Mouse (Mus musculus) midbrain, embryonic 12.5 days (tissue): ENCODE measurements at regions not wholly inside any gene's neighbourhood (a gene's known extent, or its start where the extent isn't known, plus 50 kb on each side); places are given as distances from the start of the nearest gene placed in this dataset.

Experiments used
- ATAC-seq: fragments of 200-750 bp; cut with Nextera tagmentation; 2 replicates; pipeline ENCODE4 v1.8.0; 2017; ENCODE audit warnings: low read depth, moderate TSS enrichment, moderate library complexity; ENCODE audit not compliant: low FRiP score
- H3K27ac ChIP-seq: fragments of 300-500 bp; sonication (generic); replicated peaks from 2 replicates; pipeline ENCODE4 v1.5.1; 2016; ENCODE audit warnings: mild to moderate bottlenecking
- H3K27me3 ChIP-seq: fragments of 300-500 bp; sonication (generic); 2 replicates; pipeline ENCODE4 v1.6.1; 2016; ENCODE audit warnings: mild to moderate bottlenecking
- H3K36me3 ChIP-seq: fragments of 300-500 bp; sonication (generic); 2 replicates; pipeline ENCODE4 v1.6.1; 2016
- H3K4me1 ChIP-seq: fragments of 300-500 bp; sonication (generic); 2 replicates; pipeline ENCODE4 v1.6.1; 2016
- H3K4me2 ChIP-seq: fragments of 300-500 bp; sonication (generic); replicated peaks from 2 replicates; pipeline ENCODE4 v1.6.1; 2016; ENCODE audit warnings: mild to moderate bottlenecking, moderate library complexity
- H3K4me3 ChIP-seq: fragments of 300-500 bp; sonication (generic); 2 replicates; pipeline ENCODE4 v1.5.1; 2016; ENCODE audit warnings: mild to moderate bottlenecking
- H3K9ac ChIP-seq: fragments of 300-500 bp; sonication (generic); replicated peaks from 2 replicates; pipeline ENCODE4 v1.6.1; 2016; ENCODE audit warnings: mild to moderate bottlenecking, moderate library complexity
- H3K9me3 ChIP-seq: fragments of 300-500 bp; sonication (generic); 2 replicates; pipeline ENCODE4 v1.6.1; 2016; ENCODE audit warnings: mild to moderate bottlenecking
- WGBS: fragments of 180-500 bp; shearing (Covaris S2); methylation state at CpG from one replicate; pipeline ENCODE4 v1.1.7; 2016; 5-methylcytosine and 5-hydroxymethylcytosine counted together

DNA sequence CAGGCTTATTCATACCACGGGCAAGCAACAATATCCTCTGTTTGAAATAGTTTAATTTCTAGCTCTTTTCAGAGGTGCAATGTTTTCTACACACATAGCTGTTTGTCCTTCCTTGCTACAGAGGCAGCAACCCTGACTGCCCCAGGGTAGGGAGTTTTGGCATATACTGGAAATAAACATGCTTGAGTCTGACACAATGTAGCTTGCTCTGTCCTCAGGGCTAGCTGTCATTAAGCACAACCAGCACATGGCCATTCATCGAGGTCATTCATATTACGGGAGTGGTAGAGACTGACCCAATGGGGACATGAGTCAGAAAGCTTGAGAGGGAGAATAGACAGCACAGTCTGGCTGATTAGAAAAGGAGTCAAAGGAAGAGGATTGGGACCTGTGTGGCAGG, 677.8 kb downstream of the Zfp619 start:
- no peak for ATAC-seq
- H3K27ac ChIP-seq, result no peak overlapping the region
- H3K9ac ChIP-seq, result no peak overlapping the region
- no peaks in the 10 kb centered on the region for H3K36me3 ChIP-seq
- no peak overlapping the region for H3K4me2 ChIP-seq
- H3K9me3 ChIP-seq, result no peaks in the 10 kb centered on the region
- no peaks in the 10 kb centered on the region for H3K4me1 ChIP-seq
- WGBS, result 90% methylated on average over 3 of the region's 3 CpGs
- H3K27me3 ChIP-seq, result no peaks in the 10 kb centered on the region
- no peak overlapping the region for H3K4me3 ChIP-seq

DNA sequence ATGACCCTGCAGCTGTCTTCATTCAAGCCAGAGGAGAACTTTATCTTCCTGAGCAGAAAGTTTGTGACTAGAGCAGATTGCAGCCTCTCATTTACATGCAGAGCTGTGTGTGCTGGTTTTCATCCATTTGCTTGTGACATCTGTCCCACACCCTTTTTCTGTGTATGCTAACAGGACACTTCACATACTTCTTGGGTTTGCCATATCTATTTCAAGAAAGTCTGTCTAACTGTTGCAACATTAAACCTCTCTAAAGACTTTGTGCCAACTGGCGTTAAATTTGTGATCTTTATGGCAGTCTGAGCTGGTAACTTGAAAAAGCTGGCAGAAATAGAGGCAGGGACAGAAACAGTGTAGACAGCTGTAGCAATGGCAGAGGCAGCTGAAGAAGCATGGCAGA, 685.0 kb downstream of the Zfp619 start:
- no peak overlapping the region for H3K4me2 ChIP-seq
- H3K27me3 ChIP-seq, result no peaks in the 10 kb centered on the region
- no peaks in the 10 kb centered on the region for H3K4me1 ChIP-seq
- H3K9ac ChIP-seq, result no peak overlapping the region
- H3K4me3 ChIP-seq, result no peak overlapping the region
- H3K9me3 ChIP-seq, result no peaks in the 10 kb centered on the region
- no peaks in the 10 kb centered on the region for H3K36me3 ChIP-seq
- no peak for ATAC-seq
- no peak overlapping the region for H3K27ac ChIP-seq
- WGBS, result 79% methylated on average over 1 of the region's 1 CpGs

DNA sequence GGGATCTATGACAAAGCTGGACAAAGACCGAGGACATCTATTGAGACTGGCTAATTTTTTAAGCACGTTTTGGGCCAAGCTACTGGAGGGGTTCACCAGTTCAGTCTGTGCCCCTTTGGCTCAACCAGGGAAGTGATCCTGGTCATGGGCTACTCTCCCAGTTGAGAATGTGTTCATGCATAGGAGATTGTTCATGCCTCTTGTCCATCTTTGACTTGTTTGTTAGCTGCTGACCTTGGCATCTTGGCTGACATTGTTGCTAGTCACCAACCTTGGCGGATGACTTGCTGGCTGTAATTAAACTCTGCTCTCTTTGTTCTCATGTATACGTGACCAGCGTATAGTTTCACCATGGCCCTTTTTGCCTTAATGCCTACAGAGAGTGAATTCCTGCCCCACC, 686.2 kb upstream of the Vstm2b start:
- no peaks in the 10 kb centered on the region for H3K9me3 ChIP-seq
- no peaks in the 10 kb centered on the region for H3K27me3 ChIP-seq
- no peaks in the 10 kb centered on the region for H3K4me1 ChIP-seq
- H3K9ac ChIP-seq, result no peak overlapping the region
- 82% methylated on average over 5 of the region's 5 CpGs for WGBS
- H3K4me2 ChIP-seq, result no peak overlapping the region
- H3K4me3 ChIP-seq, result no peak overlapping the region
- no peaks in the 10 kb centered on the region for H3K36me3 ChIP-seq
- no peak for ATAC-seq
- H3K27ac ChIP-seq, result no peak overlapping the region

DNA sequence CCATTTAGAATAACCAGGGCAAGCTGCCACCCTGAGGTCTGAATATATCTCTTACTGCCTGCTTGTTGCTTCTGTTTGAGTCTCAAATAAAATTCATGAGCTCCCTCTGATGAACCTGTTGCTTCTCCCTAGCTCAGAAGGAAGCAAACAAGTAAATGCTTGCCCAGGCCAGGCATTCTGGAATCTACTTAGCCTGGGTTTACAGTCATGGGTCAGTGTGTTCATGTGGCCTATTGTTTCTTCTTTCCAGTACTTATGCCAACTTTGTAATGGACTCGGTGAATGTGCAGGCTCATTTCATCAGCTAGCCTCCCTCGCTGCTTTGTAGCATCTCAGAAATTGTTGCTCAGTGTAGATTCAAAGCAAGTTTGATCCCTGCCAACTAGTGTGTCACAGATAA, 685.6 kb upstream of the Vstm2b start:
- WGBS, result 73% methylated on average over 2 of the region's 2 CpGs

DNA sequence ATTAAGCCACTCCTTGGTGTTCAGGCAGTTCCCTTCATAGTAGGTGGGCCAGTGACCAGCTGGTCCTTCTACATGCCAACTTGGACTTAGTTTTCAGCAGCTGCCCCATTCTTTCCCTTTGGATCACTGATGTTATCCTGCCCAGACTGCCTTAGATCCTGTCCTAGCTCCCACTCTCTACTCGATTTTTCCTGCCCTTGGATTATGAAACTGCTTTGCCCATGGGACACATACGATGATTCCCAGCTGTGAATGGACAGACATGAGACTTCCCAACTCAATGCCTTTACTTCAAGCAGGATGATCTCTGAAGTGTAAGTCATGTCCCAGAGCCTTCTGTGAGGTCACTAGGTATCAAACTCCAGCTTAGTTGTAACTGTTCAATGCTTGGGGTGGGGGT, 684.5 kb upstream of the Vstm2b start:
- no peak overlapping the region for H3K4me2 ChIP-seq
- no peak overlapping the region for H3K9ac ChIP-seq
- no peak overlapping the region for H3K27ac ChIP-seq
- H3K36me3 ChIP-seq, result no peaks in the 10 kb centered on the region
- H3K4me1 ChIP-seq, result no peaks in the 10 kb centered on the region
- no peak for ATAC-seq
- no peaks in the 10 kb centered on the region for H3K27me3 ChIP-seq
- whole genome bisulfite sequencing, result 81% methylated on average over 2 of the region's 2 CpGs
- no peaks in the 10 kb centered on the region for H3K9me3 ChIP-seq
- H3K4me3 ChIP-seq, result no peak overlapping the region

More for the DNA sequence above, 685.6 kb upstream of the Vstm2b start:
- no peak for ATAC-seq
- Histone ChIP-seq H3K9me3 (no peaks in the 10 kb centered on the region), H3K36me3 (no peaks in the 10 kb centered on the region), H3K4me2 (no peak overlapping the region), H3K4me3 (no peak overlapping the region), H3K9ac (no peak overlapping the region), H3K27me3 (no peaks in the 10 kb centered on the region), H3K27ac (no peak overlapping the region), H3K4me1 (no peaks in the 10 kb centered on the region)

DNA sequence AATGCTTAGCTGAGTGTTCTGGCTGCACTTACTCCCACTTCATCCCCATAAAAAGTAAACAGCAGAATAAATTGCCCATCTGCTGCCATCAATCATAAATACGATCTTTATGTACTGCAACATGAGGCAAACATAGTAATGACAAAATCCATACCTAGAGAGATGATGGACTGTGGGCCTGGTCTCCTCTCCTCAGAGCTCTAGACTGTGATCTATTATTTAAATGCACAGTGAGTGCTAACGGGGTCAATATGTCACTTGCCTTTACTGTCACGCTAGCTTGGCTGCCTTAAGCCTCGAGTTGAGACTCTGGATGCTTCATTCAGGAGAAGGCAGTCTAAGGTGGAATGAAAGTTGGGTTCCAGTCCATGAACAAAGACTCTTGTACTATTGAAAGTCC, 683.7 kb upstream of the Vstm2b start:
- Histone ChIP-seq H3K9me3 (no peaks in the 10 kb centered on the region), H3K27me3 (no peaks in the 10 kb centered on the region), H3K9ac (no peak overlapping the region), H3K36me3 (no peaks in the 10 kb centered on the region), H3K27ac (no peak overlapping the region), H3K4me1 (no peaks in the 10 kb centered on the region), H3K4me3 (no peak overlapping the region), H3K4me2 (no peak overlapping the region)
- ATAC-seq, result no peak
- 57% methylated on average over 4 of the region's 4 CpGs for WGBS

DNA sequence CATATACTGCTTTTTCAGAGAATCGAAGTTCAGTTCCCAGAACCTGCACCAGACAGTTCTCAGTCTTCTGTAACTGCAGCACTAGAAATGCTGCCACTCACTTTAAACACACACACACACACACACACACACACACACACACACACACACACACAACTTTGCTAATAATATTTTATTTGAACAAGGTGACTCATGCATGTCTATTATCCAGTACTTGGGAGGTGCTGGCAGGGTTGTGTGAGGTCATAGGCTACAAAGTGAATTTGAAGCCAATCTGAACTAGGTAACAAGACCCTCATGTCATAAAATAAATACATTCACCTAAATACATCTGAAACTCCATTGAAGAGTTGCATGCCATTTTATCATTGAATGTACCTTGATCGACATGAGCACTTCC, 682.9 kb upstream of the Vstm2b start:
- H3K4me3 ChIP-seq, result no peak overlapping the region
- no peaks in the 10 kb centered on the region for H3K27me3 ChIP-seq
- H3K27ac ChIP-seq, result no peak overlapping the region
- 88% methylated on average over 2 of the region's 2 CpGs for WGBS
- no peak overlapping the region for H3K4me2 ChIP-seq
- H3K9ac ChIP-seq, result no peak overlapping the region
- H3K36me3 ChIP-seq, result no peaks in the 10 kb centered on the region
- ATAC-seq, result no peak
- no peaks in the 10 kb centered on the region for H3K9me3 ChIP-seq
- no peaks in the 10 kb centered on the region for H3K4me1 ChIP-seq

DNA sequence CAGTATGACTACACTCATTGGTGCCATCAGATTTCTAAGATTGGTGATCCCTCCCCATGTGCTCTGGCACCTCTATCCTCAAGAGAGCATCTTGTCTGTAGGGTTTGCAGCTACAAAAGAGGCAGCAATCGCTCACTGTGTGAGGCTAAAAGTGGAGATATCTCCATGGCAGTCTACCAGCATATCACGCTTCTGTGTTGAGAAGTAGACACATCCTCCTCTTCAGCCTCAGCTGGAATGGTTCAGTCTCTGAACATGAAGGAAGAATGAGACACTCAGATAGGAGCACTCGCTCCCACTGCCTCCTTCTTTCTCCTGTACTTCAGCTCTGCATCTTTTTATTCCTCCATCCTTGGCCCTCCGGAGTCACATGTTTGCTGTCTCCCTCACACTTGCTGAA, 677.6 kb upstream of the Vstm2b start:
- Histone ChIP-seq H3K9me3 (no peaks in the 10 kb centered on the region), H3K4me2 (no peak overlapping the region), H3K27ac (no peak overlapping the region), H3K27me3 (no peaks in the 10 kb centered on the region), H3K4me1 (no peaks in the 10 kb centered on the region), H3K36me3 (no peaks in the 10 kb centered on the region), H3K9ac (no peak overlapping the region), H3K4me3 (no peak overlapping the region)
- 85% methylated on average over 4 of the region's 4 CpGs for WGBS
- ATAC-seq, result no peak

DNA sequence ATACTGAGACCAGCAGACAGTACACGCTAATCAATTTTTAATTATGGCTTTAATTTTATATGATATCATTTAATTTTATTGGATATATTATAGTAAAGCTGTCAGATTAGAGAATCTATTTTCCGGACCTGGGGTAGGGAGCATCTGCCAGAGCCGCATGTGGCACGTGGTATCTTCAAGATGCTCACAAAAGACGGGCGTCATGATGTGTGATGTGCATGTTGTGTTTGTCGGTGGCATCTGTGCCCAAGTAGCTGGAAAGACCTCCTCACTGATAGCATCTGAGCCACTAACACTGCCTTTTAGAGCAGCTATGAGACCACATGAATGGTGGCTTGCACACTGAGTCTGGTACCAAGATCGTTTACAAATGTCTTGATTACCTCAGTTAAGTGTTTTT, 652.9 kb upstream of the Vstm2b start:
- H3K27ac ChIP-seq, result no peak overlapping the region
- 92% methylated on average over 8 of the region's 8 CpGs for WGBS
- no peak overlapping the region for H3K9ac ChIP-seq
- no peak overlapping the region for H3K4me3 ChIP-seq
- no peaks in the 10 kb centered on the region for H3K27me3 ChIP-seq
- no peak for ATAC-seq
- no peaks in the 10 kb centered on the region for H3K36me3 ChIP-seq
- no peaks in the 10 kb centered on the region for H3K4me1 ChIP-seq
- H3K9me3 ChIP-seq, result no peaks in the 10 kb centered on the region
- H3K4me2 ChIP-seq, result no peak overlapping the region

DNA sequence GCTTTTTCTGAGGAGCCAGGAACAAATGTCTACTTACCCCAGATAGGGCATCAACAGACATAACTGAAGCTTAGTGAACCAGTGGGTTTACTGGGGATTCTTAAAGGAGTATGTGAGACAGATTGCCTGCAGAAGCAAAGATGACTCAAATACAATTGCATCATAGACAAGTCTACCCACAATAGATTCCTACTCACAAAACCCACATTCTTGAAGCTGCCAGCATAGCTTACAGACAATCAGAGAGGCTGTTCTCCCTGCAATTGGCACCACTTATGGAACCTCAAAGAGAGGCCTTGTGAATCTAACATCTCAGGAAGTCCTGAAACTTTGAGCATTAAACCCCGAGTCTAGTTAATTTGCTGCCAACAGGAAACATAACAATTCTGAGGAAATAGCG, 649.6 kb upstream of the Vstm2b start:
- Histone ChIP-seq H3K9me3 (no peaks in the 10 kb centered on the region), H3K4me1 (no peaks in the 10 kb centered on the region), H3K27me3 (no peaks in the 10 kb centered on the region), H3K9ac (no peak overlapping the region), H3K4me2 (no peak overlapping the region), H3K27ac (no peak overlapping the region), H3K36me3 (no peaks in the 10 kb centered on the region), H3K4me3 (no peak overlapping the region)
- WGBS, result 92% methylated on average over 2 of the region's 2 CpGs
- no peak for ATAC-seq

DNA sequence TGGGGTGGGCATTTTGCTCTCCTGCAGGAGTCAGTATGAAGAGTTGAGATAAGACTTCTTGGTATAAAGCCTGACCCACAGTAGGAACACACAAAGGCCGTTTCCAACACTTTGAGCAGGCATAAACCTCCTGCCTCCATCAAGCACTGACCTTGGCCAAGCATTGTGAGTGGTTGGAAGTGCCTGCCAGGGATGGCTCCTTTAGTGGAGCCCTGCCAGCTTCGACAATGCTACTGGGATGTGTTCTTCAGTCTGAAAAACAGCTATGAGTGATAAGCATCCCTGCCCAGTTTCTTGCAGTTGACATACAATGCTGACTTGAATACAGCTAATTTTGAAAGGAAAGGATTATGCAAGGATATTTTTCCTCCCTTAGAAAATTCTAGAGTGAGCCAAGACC, 644.6 kb upstream of the Vstm2b start:
- Histone ChIP-seq H3K9me3 (no peaks in the 10 kb centered on the region), H3K36me3 (no peaks in the 10 kb centered on the region), H3K27ac (no peak overlapping the region), H3K27me3 (no peaks in the 10 kb centered on the region), H3K4me3 (no peak overlapping the region), H3K4me1 (no peaks in the 10 kb centered on the region), H3K9ac (no peak overlapping the region), H3K4me2 (no peak overlapping the region)
- ATAC-seq, result no peak
- WGBS, result 74% methylated on average over 2 of the region's 2 CpGs

DNA sequence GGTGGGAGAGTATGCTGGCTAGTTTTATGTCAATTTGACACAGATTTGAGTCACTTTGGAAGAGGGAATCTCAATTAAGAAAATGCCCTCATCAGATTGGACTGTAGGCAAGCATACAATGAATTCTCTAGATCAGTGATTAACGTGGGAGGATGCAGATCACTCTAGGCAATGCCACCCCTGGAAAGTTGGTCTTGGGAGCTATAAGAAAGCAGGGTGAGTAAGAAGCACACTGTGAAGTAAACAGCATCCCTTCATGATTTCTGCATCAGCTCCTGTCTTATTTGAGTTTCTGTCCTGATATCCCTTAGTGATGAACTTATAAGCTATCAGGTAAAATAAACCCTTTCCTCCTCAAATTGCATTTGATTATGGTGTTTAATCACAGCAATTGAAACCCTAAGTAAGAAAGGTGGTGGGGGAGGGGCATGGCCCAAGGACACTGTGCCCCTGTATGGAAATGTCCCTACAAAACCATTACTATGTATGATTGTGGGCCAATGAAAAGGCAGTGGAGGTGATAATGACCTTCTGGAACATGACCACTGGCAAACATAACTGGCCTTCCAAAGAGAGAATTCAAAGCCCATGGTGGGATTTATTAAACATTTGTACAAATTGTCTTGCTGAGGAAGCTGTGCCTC, 640.3 kb upstream of the Vstm2b start:
- Histone ChIP-seq H3K9ac (no peak overlapping the region), H3K4me1 (no peaks in the 10 kb centered on the region), H3K4me2 (no peak overlapping the region), H3K27me3 (no peaks in the 10 kb centered on the region), H3K9me3 (no peaks in the 10 kb centered on the region), H3K36me3 (no peaks in the 10 kb centered on the region), H3K27ac (no peak overlapping the region), H3K4me3 (no peak overlapping the region)
- 76% methylated on average over 1 of the region's 1 CpGs for WGBS
- no peak for ATAC-seq

DNA sequence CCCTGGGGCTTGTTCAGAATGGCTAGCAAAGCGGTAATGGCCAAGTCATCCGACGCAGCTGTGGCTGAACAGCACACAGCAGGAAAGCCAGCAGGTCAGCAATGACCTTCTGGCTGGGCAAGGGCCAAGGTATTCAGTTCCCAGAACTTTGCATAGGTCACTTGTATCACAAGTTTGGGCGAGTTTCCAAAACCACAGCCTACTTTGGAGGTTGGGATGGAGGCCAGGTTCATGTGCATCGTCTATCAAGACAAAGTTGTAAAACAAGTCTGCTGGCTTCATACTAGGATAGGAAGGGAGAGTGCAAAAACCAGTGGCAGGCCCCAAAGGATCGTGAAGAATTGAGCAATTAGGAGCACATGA, 639.8 kb upstream of the Vstm2b start:
- Histone ChIP-seq H3K9me3 (no peaks in the 10 kb centered on the region), H3K4me1 (no peaks in the 10 kb centered on the region), H3K27me3 (no peaks in the 10 kb centered on the region), H3K4me2 (no peak overlapping the region), H3K27ac (no peak overlapping the region), H3K4me3 (no peak overlapping the region), H3K9ac (no peak overlapping the region), H3K36me3 (no peaks in the 10 kb centered on the region)
- no peak for ATAC-seq
- WGBS, result 69% methylated on average over 6 of the region's 6 CpGs
